ENCODE assay signal across 8 mouse cellular contexts in the genomic region with DNA sequence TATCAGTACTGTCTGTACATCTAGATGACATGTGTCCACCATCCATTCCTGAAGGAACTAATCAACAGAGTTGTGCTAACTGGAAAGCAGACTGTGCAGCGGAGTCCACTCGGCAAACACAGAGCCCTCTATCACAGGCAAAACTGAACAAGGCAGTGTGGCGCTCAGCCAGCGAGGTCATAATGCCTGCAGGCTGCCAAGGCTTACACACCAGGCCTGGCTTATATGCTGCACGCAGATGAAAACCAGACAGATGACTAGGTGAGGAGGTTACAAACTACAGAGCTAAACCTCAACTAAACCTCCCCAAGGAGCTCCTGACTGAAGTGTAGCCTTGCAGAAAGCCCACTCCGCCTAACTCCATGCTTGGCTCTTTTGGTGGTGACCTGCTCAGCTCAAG. TPM values are rescaled to one million over a fixed set of nuclear protein-coding genes. Genes with fewer than 3 reads are reported as not detected.
DNase-seq lines count a peak whose midpoint lies in the region; ATAC-seq and TF ChIP-seq lines count a peak whose summit lies in the region.

No protein-coding gene starts in this region.

- no peak overlapping the region for H3K9ac ChIP-seq in intestine, postnatal 0 days (ENCODE audit: low read depth, low read length)

- H3K4me1 ChIP-seq in intestine, postnatal 0 days (replicated peaks; ENCODE audit: control insufficient read depth, insufficient read depth, low read length): peaks cover 7% of the 10 kb centered on the region

- peak; percentile 59 to 92 for DNase-seq in adrenal gland, adult (ENCODE audit: inconsistent age in 2 of 2, low spot score in 1 of 2)
- DNase-seq in adrenal gland, postnatal 4 days (ENCODE audit: low spot score in 2 of 2): no peak
- DNase-seq in adrenal gland, postnatal 25 days: peak; percentile 83
- peak; percentile 71 for DNase-seq in gastrocnemius, adult 18-20 months (ENCODE audit: low spot score)
- DNase-seq in lung, postnatal 36 days: peak; percentile 74
- DNase-seq in spleen, adult 12 weeks (ENCODE audit: low spot score): no peak
- no peak for DNase-seq in right cerebral cortex, postnatal 36 days (ENCODE audit: low spot score in 2 of 2)

- no peak for TF ChIP-seq CTCF in intestine, postnatal 0 days (IDR thresholded peaks at IDR 0.05; ENCODE audit: low read depth)

- no peak overlapping the region for H3K4me2 ChIP-seq in intestine, postnatal 0 days (replicated peaks; ENCODE audit: low read depth)

- no peaks in the 10 kb centered on the region for H3K27me3 ChIP-seq in intestine, postnatal 0 days (replicated peaks; ENCODE audit: control insufficient read depth, insufficient read depth, low read length)

- no peak overlapping the region for H3K4me3 ChIP-seq in intestine, postnatal 0 days (ENCODE audit: low read depth, low read length)

- no peaks in the 10 kb centered on the region; the same call in 1 of the 2 replicates for H3K36me3 ChIP-seq in intestine, postnatal 0 days (ENCODE audit: control insufficient read depth, insufficient read depth)

- WGBS in intestine, postnatal 0 days: 61% methylated on average over 6 of the region's 6 CpGs

- H3K27ac ChIP-seq in intestine, postnatal 0 days (ENCODE audit: low read depth, low read length): peak overlapping the region; percentile 54; the same call in 1 of the 2 replicates

- H3K9me3 ChIP-seq in intestine, postnatal 0 days (ENCODE audit: control insufficient read depth): no peaks in the 10 kb centered on the region

- ATAC-seq in intestine, postnatal 0 days: peak; percentile 29; the same call in 1 of the 2 replicates

RNA-seq across cellular contexts. Expression of a gene that starts 44.4 kb away (rescaled TPM):
- total RNA-seq in adrenal gland, postnatal 4 days (2021): 10 to 100 TPM; 43.6 to 48.4 TPM
- 28.9 and 34.3 TPM in 2 replicates for total RNA-seq in adrenal gland, postnatal 25 days (2021)
- total RNA-seq in gastrocnemius, adult 18-20 months (2021): 10 to 100 TPM; 37.6 to 40.7 TPM
- polyA plus RNA-seq in intestine, postnatal 0 days (2015; fragmentation: Nextera tagmentation; extraction: Ambion mirVana): 19.7 and 22.5 TPM in 2 replicates

Comparison
In these comparisons a context has a peak if more than half of its experiments do, and no peak if none do; other contexts are left out.
1. DNase-seq: peak in adrenal gland, adult (2 of 2), adrenal gland, postnatal 25 days (single experiment), gastrocnemius, adult 18-20 months (single experiment) and lung, postnatal 36 days (single experiment); none in adrenal gland, postnatal 4 days (0 of 2), spleen, adult 12 weeks (single experiment) and right cerebral cortex, postnatal 36 days (0 of 2).